Mouse (Mus musculus): ENCODE results near the gene Olfr1494. TPM values are rescaled to one million over a fixed set of nuclear protein-coding genes. Genes with fewer than 3 reads are reported as not detected.

The Olfr1494 gene
- total RNA-seq (2021) = not detected

- intact Hi-C loops (cut with DNase I) = no loop called here
- DNase-seq (ENCODE audit: low spot score in 2 of 2) = no peak
Observed at GRCm38 (mm10) chr19:13739428-13739827, at the start of gene Olfr1494. Gene Olfr1494 (plus strand): TSS chr19:13739728.

GRCm38 (mm10) chr19:13696968-13697367 is 42.6 kb upstream of the Olfr1494 start, which contains the start of gene Olfr1491:
Gene Olfr1491 (plus strand): TSS chr19:13697268.
- intact Hi-C loops (cut with DNase I) = no loop called here
- DNase-seq (ENCODE audit: low spot score in 2 of 2) = no peak

- DNase-seq (ENCODE audit: low spot score in 2 of 2) = no peak
- intact Hi-C loops (cut with DNase I) = no loop called here
Observed at GRCm38 (mm10) chr19:13722978-13723377, 16.6 kb upstream of the Olfr1494 start, which contains the start of gene Olfr1493-ps1. Gene Olfr1493-ps1 (plus strand): TSS chr19:13723278.

GRCm38 (mm10) chr19:13749366-13749765 is 9.8 kb downstream of the Olfr1494 start:
- no peak for DNase-seq (ENCODE audit: low spot score in 2 of 2)
- intact Hi-C loops (cut with DNase I) = loop anchor here (10.0 kb wide), 1 partner anchor 145 kb away; the partner anchor contains the start of gene Olfr1504

- no peak for DNase-seq (ENCODE audit: low spot score in 2 of 2)
- intact Hi-C loops (cut with DNase I) = no loop called here
Observed at GRCm38 (mm10) chr19:13764306-13764705, 24.8 kb downstream of the Olfr1494 start, which contains the start of gene Olfr1495. Gene Olfr1495 (plus strand): TSS chr19:13764606.

GRCm38 (mm10) chr19:13768565-13769276 is 29.2 kb downstream of the Olfr1494 start:
- intact Hi-C loops (cut with DNase I) = no loop called here
- DNase-seq (ENCODE audit: low spot score in 2 of 2) = no peak

- intact Hi-C loops (cut with DNase I) = no loop called here
Observed at GRCm38 (mm10) chr19:13777578-13777977, 38.0 kb downstream of the Olfr1494 start, which contains the start of gene Olfr1496. Gene Olfr1496 (plus strand): TSS chr19:13777878.

GRCm38 (mm10) chr19:13798102-13798501 is 58.6 kb downstream of the Olfr1494 start, which contains the start of gene Olfr1497:
Gene Olfr1497 (minus strand): TSS chr19:13798202.
- intact Hi-C loops (cut with DNase I) = no loop called here

More at GRCm38 (mm10) chr19:13777578-13777977, 38.0 kb downstream of the Olfr1494 start, which contains the start of gene Olfr1496:
- no peak for DNase-seq (ENCODE audit: low spot score in 2 of 2)

More at GRCm38 (mm10) chr19:13798102-13798501, 58.6 kb downstream of the Olfr1494 start, which contains the start of gene Olfr1497:
- DNase-seq (ENCODE audit: low spot score in 2 of 2) = no peak

Other genes with a start within 250 kb of the Olfr1494 start
- gene Olfr1477, start 239.2 kb upstream of the Olfr1494 start, total RNA-seq (2021) = not detected
- not detected for gene Olfr1480, start 211.8 kb upstream of the Olfr1494 start, total RNA-seq (2021)
- not detected for gene Olfr1484, start 156.2 kb upstream of the Olfr1494 start, total RNA-seq (2021)
- not detected for gene Olfr1487, start 122.4 kb upstream of the Olfr1494 start, total RNA-seq (2021)
- gene Olfr1489, start 108.1 kb upstream of the Olfr1494 start, total RNA-seq (2021) = not detected
- gene Olfr1490, start 88.6 kb upstream of the Olfr1494 start, total RNA-seq (2021) = not detected
- not detected for gene Olfr1491, start 42.5 kb upstream of the Olfr1494 start, total RNA-seq (2021)
- not detected for gene Olfr1493-ps1, start 16.4 kb upstream of the Olfr1494 start, total RNA-seq (2021)
- not detected for gene Olfr1495, start 24.9 kb downstream of the Olfr1494 start, total RNA-seq (2021)
- not detected for gene Olfr1496, start 38.1 kb downstream of the Olfr1494 start, total RNA-seq (2021)
- gene Olfr1497, start 58.5 kb downstream of the Olfr1494 start, total RNA-seq (2021) = not detected
- gene Olfr1499, start 79.7 kb downstream of the Olfr1494 start, total RNA-seq (2021) = not detected
- not detected for gene Olfr1500, start 90.8 kb downstream of the Olfr1494 start, total RNA-seq (2021)
- gene Olfr1501, start 111.0 kb downstream of the Olfr1494 start, total RNA-seq (2021) = not detected
- gene Olfr1502, start 122.1 kb downstream of the Olfr1494 start, total RNA-seq (2021) = not detected
- gene Olfr1504, start 158.2 kb downstream of the Olfr1494 start, total RNA-seq (2021) = not detected
- gene Olfr1505, start 173.8 kb downstream of the Olfr1494 start, total RNA-seq (2021) = not detected

All from left cerebral cortex, postnatal 25 days (tissue).